Mouse (Mus musculus): ENCODE measurements around the gene BC030867.
A peak's percentile ranks its signal among the peaks of the same experiment; 100 is the strongest.

The BC030867 gene

GRCm38 (mm10) chr11:102290141-102290540 lies 41.5 kb downstream of the BC030867 start:
- DNase-seq (ENCODE audit: low read depth, low spot score) = no peak

- DNase-seq (ENCODE audit: low read depth, low spot score) = no peak
Measured at GRCm38 (mm10) chr11:102291051-102291535, 42.4 kb downstream of the BC030867 start.

DNA sequence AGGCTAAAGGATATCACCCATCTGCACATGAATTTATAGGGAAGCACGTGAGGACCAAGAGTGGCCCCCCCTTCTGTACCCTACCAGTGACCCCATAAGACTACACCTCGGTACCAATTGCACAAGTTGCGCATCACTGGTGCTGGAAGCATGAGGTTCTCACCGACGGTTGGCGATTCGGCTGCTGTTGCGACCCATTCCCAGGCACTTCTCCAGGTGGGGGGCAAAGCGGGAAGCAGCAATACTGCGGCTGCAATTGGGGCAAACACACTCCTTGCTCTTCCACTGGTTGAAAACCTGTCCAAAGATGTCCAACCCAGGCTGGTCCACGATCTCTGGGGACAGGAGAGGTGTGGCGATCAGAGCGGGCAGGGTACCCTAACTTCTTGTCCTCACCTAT lies 45.3 kb downstream of the BC030867 start:
- DNase-seq (ENCODE audit: low read depth, low spot score) = no peak

- DNase-seq (ENCODE audit: low read depth, low spot score) = no peak
Measured at GRCm38 (mm10) chr11:102294416-102294815, 45.7 kb downstream of the BC030867 start.

DNA sequence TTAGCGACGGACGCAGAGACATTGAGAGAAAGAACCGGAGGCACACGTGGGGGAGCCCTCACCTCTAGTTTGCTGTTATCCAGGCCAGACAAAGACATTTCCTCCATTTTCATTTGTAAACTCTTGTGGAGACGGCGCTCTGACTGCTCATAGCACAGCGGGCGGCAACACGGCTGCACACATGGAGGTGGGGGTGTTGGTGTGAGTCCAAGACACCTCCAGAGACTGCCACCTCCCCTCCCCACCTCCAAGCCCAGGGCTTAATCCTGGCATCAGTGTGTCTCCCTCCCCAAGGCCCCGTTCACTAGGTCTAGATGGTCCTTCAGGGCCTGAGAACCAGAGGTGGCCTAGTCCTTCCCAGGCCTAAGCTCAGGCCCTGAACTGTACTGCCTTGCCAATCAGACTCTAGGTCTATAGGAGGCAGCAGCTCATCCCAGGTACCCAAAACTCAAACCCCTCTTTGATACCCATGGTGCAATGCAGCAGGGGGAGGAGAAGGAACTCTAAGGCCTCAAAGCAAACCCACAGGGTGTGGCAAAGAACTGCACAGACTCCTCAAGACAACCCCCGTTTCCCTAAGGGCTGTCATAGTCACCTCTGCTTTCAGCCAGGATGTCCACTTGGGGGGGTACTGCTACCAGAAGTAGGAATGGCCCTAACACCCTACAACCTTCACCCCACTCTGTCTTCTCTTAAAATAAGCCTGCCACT lies 46.4 kb downstream of the BC030867 start:
- no peak for DNase-seq (ENCODE audit: low read depth, low spot score)

- peak; percentile 66 for DNase-seq (ENCODE audit: low read depth, low spot score)
Measured at GRCm38 (mm10) chr11:102295598-102296471, 47.2 kb downstream of the BC030867 start.

DNA sequence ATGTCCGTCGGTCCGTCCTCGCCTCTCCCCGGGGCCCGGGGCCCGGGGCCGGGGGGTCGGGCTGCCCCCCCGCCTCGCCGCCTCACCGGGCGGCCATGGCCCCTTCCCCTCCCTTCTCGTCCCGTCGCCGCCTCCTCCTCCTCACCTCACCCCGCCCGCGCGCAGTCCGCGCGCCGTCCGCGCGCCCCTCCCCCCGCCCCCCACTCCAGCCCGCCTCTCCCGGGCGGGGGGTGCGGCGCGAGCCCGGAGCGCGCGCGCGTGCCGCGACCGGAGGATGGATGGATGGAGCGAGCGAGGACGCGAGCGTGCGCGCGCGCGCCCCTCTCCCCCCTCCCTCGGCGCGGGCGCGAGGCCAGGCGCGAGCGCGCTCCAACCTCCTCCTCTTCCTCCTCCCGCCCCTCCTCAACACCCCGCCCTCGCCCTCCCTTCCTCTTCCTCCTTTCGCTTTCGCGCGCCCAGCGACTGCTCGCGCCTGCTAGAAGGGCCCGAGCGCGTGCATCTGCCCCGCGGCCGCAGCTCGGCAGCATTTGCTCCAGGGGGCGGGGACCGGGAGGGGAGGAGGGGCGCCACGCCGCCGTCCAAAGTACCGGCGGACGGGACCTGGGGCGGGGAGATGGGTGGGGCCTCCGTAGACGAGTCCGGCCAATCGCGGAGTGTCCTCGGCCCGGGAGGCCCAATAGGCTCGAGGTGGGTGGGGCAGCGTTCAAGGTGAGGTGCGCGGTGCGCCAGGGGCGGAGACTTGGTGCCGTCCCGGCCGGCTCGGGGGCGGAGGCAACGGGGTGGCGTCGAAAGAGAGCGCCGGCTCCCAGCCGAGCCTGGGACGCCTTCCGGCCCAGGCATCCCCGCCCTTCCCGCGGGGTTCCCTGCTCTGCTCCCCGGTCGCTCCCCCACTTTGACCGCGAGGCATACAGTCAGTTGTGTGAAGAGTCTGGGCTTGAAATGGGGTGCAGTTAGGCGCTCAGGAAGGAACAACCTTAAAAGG lies 48.1 kb downstream of the BC030867 start, which contains the start of gene Atxn7l3:
Gene Atxn7l3, minus strand, starts transcription at position 141 of the 982 bp plus-strand sequence.
- DNase-seq (ENCODE audit: low read depth, low spot score) = peak; percentile 98

DNA sequence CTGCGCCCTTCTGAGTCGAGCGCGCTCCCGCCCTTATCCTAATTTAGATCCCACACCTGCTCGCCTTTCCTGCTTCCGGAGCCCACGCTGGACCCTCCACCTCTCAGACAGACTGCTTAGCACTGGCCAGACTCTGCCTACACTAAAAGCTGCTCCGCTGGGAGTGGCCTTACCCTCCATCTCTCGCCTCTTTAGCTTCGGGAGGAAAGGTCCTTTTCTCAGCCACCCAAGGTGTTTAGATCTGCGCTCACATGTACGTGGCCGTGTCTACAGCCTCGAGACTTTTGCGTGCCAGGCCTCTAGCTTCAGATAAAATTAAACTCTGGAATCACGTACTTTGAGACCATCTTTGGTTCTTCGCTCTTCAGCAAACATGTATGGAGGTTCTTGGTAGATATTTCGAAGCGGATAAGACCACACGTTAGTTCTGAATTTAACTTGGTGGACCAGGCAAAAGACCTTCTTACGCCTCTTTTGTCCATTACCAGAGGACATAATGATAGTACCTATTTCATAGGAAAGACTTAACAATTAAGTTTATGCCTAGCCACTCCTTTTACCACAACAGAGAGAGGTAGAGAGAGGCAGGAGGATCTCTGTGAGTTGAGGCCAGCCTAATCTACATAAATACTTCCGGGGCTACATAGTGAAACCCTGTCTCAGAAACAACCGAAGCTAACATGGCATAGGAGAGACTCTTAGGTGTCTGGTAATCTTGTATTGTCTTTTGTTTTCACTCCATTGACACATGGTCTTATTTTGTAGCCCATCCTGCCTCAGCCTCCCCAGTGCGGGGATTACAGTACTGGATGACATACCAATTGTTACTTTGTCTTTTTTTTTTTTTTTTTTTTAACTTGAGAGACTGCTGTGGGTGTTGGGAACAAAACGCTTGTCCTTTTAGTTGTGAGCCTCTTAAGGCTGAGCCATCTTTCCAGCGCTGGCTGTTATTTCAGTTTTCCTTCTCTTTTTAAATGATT lies 49.2 kb downstream of the BC030867 start:
- peak; percentile 25 for DNase-seq (ENCODE audit: low read depth, low spot score)

- peak; percentile 83 for DNase-seq (ENCODE audit: low read depth, low spot score)
Measured at GRCm38 (mm10) chr11:102299839-102300238, 51.2 kb downstream of the BC030867 start.

GRCm38 (mm10) chr11:102304141-102304540 lies 55.5 kb downstream of the BC030867 start:
- DNase-seq (ENCODE audit: low read depth, low spot score) = no peak

GRCm38 (mm10) chr11:102305359-102305758 lies 56.7 kb downstream of the BC030867 start:
- DNase-seq (ENCODE audit: low read depth, low spot score) = no peak

DNA sequence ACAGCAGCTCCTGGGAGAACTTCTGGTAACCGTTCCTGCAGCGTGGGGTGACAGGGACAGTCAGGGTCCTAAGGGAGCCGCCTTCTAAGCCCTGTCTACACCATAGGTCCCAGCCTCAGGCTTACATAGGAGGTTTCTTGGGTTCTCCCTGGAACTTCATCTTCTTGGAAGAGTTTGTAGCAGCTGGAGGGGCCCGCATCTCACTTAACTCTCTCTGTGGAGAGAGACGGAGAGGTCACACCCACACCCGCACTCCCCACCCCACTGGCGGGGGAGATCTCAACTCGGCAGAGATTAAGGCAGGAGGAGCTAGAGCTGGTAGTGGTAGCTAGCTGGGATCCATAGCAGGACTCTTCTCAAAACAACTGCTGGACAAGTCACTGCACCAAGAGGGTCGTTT lies 59.4 kb downstream of the BC030867 start:
- DNase-seq (ENCODE audit: low read depth, low spot score) = no peak

GRCm38 (mm10) chr11:102308979-102309378 lies 60.3 kb downstream of the BC030867 start:
- DNase-seq (ENCODE audit: low read depth, low spot score) = peak; percentile 97

DNA sequence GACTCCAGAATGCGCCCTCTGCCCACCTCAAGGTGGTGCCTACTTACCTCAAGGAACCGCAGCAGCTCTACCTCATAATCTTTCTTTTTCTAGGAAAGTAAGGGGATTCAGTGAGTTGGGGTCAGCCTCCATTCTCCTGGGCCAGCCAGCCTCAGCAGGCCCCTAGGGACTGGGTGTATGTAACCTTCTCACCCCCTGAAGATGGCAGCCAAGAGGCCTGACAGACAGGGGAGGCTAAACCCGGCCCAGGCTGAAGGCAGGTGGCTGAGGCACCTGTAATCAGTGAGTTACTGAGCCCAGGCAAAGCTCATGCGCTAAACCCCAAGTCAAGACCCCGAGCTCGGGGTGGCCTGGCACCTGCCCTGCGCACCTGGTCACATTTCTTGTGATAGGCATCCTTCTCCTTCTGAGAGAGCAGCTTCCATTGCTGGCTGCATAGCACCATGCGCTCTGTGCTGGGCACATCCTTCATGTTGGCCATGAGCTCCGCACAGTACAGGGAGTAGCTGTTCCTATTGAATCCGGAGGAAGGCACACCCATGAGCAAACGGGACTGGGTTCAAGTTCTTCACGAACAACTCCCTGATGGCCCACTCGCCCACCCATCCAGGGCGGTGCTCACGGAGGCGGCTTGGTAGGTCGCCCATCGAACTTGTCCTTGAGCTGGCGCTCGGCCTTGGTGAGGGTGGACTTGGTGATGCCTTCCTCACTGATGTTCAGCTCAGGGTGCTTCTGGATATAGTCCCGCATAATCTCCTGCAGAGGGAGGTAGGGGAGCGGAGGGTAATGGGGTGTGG lies 61.3 kb downstream of the BC030867 start:
- no peak for DNase-seq (ENCODE audit: low read depth, low spot score)

DNA sequence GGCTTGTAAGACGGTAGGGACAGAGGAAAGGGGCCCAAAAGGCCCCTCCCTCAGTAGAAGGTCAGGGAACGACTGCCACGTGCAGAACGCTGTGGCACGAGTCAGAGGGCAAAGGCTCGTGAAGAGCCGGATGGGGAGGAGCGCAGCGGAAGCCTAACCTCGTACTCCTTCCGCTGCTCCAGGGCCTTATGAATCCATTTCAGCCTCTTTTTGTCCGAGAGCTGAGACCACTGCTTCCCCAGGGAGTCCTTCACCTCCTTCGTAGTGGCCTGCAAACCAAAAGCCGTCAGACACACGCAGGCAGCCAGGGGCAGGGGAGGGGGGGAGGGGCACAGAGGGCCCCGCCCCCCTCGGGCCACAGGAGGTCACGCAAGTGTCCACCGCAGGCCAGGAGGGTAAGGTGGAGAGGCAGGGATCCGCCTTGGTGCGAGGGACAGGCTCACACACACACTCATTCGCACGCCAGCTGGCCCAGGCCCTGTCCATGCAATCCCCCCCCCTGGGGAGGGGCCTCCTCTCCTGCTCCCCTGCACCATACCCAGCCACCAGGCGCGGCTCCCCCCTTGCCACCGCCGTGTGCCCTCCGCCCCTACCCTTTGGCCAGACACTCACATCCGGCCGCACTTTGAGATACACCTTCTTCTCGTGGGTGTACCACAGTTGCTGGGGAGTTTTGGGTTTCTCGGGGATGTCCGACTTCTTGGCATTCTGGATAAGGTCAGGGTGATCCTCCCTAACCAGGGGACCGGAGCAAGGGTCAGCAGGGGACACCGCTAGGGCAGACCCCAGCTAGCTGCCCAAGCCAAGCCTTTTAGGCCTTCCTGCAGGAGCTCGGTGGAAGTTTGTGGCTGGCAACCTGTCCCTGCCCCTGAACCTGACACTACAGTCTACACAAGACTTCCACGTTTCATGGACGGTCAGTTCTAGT lies 62.4 kb downstream of the BC030867 start:
- no peak for DNase-seq (ENCODE audit: low read depth, low spot score)

GRCm38 (mm10) chr11:102311966-102312365 lies 63.3 kb downstream of the BC030867 start:
- no peak for DNase-seq (ENCODE audit: low read depth, low spot score)

GRCm38 (mm10) chr11:102312586-102312985 lies 63.9 kb downstream of the BC030867 start:
- DNase-seq (ENCODE audit: low read depth, low spot score) = no peak

DNA sequence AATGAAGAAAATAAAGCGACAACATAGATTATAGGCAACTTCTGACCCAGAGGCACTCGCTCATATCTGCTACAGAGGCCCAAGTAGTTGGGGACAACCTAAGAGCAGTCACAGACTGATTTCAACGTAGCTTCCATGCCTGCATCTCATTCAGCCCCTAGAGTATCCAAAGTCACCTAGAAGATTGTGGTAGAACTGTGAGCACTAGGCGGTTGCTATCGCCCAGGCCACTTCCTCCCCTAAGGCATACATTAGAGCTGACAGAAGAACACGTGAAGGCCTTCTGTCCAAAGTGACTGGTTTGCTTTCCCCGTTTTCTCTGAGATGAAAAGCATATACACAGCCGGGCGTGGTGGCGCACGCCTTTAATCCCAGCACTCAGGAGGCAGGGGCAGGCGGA lies 65.6 kb downstream of the BC030867 start:
- no peak for DNase-seq (ENCODE audit: low read depth, low spot score)

All from mesoderm, embryonic 11.5 days (tissue).